Mouse (Mus musculus): ENCODE measurements around the gene Raly.

GRCm38 (mm10) chr2:154832471-154832870 lies 41.6 kb downstream of the Raly start:
- TF ChIP-seq POLR2A (IDR thresholded peaks at IDR 0.05; ENCODE audit: insufficient read depth, low read depth, low read length) = no peak
- TF ChIP-seq CTCF (IDR thresholded peaks at IDR 0.05) = no peak
- TF ChIP-seq EP300 (IDR thresholded peaks at IDR 0.05; ENCODE audit: insufficient read depth, low read depth, low read length) = no peak

Data from heart, adult 2 months (tissue).